Comparison of ENCODE assay signal across 22 mouse cellular contexts in the genomic region with DNA sequence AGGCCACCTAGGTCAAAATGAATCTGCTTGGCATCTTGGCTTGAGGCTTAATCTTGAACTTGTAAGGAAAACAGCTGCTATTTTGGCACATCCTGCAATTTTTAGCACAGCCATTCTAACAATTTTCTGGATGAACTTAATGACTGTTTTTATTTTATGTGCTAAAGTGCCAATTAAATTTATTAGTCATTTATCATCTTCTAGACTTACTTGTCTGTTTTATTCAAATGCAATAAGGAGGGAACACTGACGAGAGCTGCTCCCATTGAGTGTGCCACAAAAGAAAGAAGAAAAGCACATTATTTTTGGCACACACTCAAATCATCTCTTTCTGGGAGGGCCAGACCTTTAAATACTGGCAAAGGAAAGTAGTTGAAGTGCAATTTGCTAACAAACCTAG. TPM values are rescaled to one million over a fixed set of nuclear protein-coding genes. Genes with fewer than 3 reads are reported as not detected.
A peak's percentile ranks its signal among the peaks of the same experiment; 100 is the strongest.
DNase-seq lines count a peak whose midpoint lies in the region; ATAC-seq and TF ChIP-seq lines count a peak whose summit lies in the region.
"Had no signal": no experiment of that assay in that cellular context is flagged by ENCODE, and none has a peak within 500 bp of the region (broad histone marks: within the 10 kb centered on the region; RNA-seq: fewer than 3 reads in every experiment).

No protein-coding gene starts in this region.

- WGBS in hindbrain, postnatal 0 days, result 36% methylated on average over 1 of the region's 1 CpGs
- 43% methylated on average over 1 of the region's 1 CpGs for WGBS in hindbrain, embryonic 13.5 days
- 51% methylated on average over 1 of the region's 1 CpGs for WGBS in lung, embryonic 14.5 days

- no peak overlapping the region for H3K9ac ChIP-seq in hindbrain, postnatal 0 days (replicated peaks; ENCODE audit: low read length)
- no peak overlapping the region for H3K9ac ChIP-seq in hindbrain, embryonic 13.5 days
- H3K9ac ChIP-seq in lung, embryonic 14.5 days, result no peak overlapping the region
- H3K9ac ChIP-seq: embryonic facial prominence, embryonic 13.5 days; heart, embryonic 15.5 days; hindbrain, embryonic 14.5 days had no signal

- no peak for ATAC-seq in hindbrain, postnatal 0 days
- no peak for ATAC-seq in hindbrain, embryonic 13.5 days (ENCODE audit: low FRiP score)
- ATAC-seq in lung, embryonic 14.5 days (ENCODE audit: insufficient read depth), result no peak

- no peaks in the 10 kb centered on the region for H3K36me3 ChIP-seq in hindbrain, postnatal 0 days (ENCODE audit: insufficient read depth, low read length)
- no peaks in the 10 kb centered on the region for H3K36me3 ChIP-seq in hindbrain, embryonic 13.5 days
- no peaks in the 10 kb centered on the region for H3K36me3 ChIP-seq in lung, embryonic 14.5 days (ENCODE audit: insufficient read depth)
- H3K36me3 ChIP-seq: embryonic facial prominence, embryonic 13.5 days; heart, embryonic 15.5 days had no signal

- H3K9me3 ChIP-seq in hindbrain, postnatal 0 days (ENCODE audit: low read length), result no peaks in the 10 kb centered on the region
- no peaks in the 10 kb centered on the region for H3K9me3 ChIP-seq in hindbrain, embryonic 13.5 days
- H3K9me3 ChIP-seq in lung, embryonic 14.5 days (ENCODE audit: low read depth, low read length), result no peaks in the 10 kb centered on the region
- H3K9me3 ChIP-seq: embryonic facial prominence, embryonic 13.5 days; heart, embryonic 15.5 days had no signal

- H3K4me2 ChIP-seq in hindbrain, postnatal 0 days (ENCODE audit: low read depth, low read length), result no peak overlapping the region
- H3K4me2 ChIP-seq in hindbrain, embryonic 13.5 days, result no peak overlapping the region
- H3K4me2 ChIP-seq in lung, embryonic 14.5 days, result no peak overlapping the region
- H3K4me2 ChIP-seq: embryonic facial prominence, embryonic 13.5 days; heart, embryonic 11.5 days; heart, embryonic 15.5 days; hindbrain, embryonic 14.5 days had no signal

- no peak for TF ChIP-seq CTCF in hindbrain, postnatal 0 days (IDR thresholded peaks at IDR 0.05; ENCODE audit: low read depth)
- TF ChIP-seq CTCF in lung, embryonic 14.5 days (IDR thresholded peaks at IDR 0.05; ENCODE audit: low read depth), result no peak

- no peak overlapping the region for H3K27ac ChIP-seq in hindbrain, postnatal 0 days
- no peak overlapping the region for H3K27ac ChIP-seq in hindbrain, embryonic 13.5 days
- H3K27ac ChIP-seq in lung, embryonic 14.5 days (ENCODE audit: low read depth), result no peak overlapping the region
- H3K27ac ChIP-seq: embryonic facial prominence, embryonic 13.5 days; heart, adult 2 months; heart, embryonic 15.5 days; hindbrain, embryonic 14.5 days had no signal

- no peaks in the 10 kb centered on the region for H3K4me1 ChIP-seq in hindbrain, postnatal 0 days (ENCODE audit: insufficient read depth, low read length)
- H3K4me1 ChIP-seq in hindbrain, embryonic 13.5 days (replicated peaks), result no peaks in the 10 kb centered on the region
- no peaks in the 10 kb centered on the region for H3K4me1 ChIP-seq in lung, embryonic 14.5 days (ENCODE audit: insufficient read depth)
- H3K4me1 ChIP-seq: embryonic facial prominence, embryonic 13.5 days; heart, embryonic 15.5 days had no signal

- no peak overlapping the region for H3K4me3 ChIP-seq in hindbrain, postnatal 0 days (ENCODE audit: low read length)
- no peak overlapping the region for H3K4me3 ChIP-seq in hindbrain, embryonic 13.5 days
- H3K4me3 ChIP-seq in lung, embryonic 14.5 days (ENCODE audit: low read depth, low read length), result no peak overlapping the region
- H3K4me3 ChIP-seq: embryonic facial prominence, embryonic 13.5 days; heart, adult 2 months; heart, embryonic 15.5 days had no signal

- DNase-seq in hindbrain, postnatal 0 days (ENCODE audit: low spot score), result peak; percentile 15
- DNase-seq in lung, embryonic 14.5 days, result peak; percentile 7
- DNase-seq in lung, postnatal 10 days, result no peak
- DNase-seq in brain, adult 2 months (ENCODE audit: low read depth, low spot score), result peak; percentile 31
- peak; percentile 26 for DNase-seq in brain, embryonic 18.5 days (ENCODE audit: low read depth, low spot score)
- no peak for DNase-seq in urinary bladder, postnatal 10 days (ENCODE audit: low spot score)
- no peak for DNase-seq in right cerebral cortex, postnatal 14 days
- DNase-seq: adrenal gland, adult 8-10 months; adrenal gland, postnatal 36 days; cerebellum, adult 18-20 months; cerebellum, adult 9-11 months; cerebellum, postnatal 36 days; gastrocnemius, postnatal 14 days; heart, adult 2 months; heart, postnatal 14 days had no signal

- no peaks in the 10 kb centered on the region for H3K27me3 ChIP-seq in hindbrain, postnatal 0 days (ENCODE audit: insufficient read depth, low read length)
- H3K27me3 ChIP-seq in hindbrain, embryonic 13.5 days, result no peaks in the 10 kb centered on the region
- no peaks in the 10 kb centered on the region for H3K27me3 ChIP-seq in lung, embryonic 14.5 days (ENCODE audit: insufficient read depth, low read length)
- H3K27me3 ChIP-seq: embryonic facial prominence, embryonic 13.5 days; heart, embryonic 15.5 days had no signal

RNA-seq across cellular contexts. Expression of a gene that starts 59.4 kb away (rescaled TPM):
- 0.43 and 1.2 TPM in 2 replicates for total RNA-seq in hindbrain, postnatal 0 days (2014; rRNA removed)
- polyA plus RNA-seq in hindbrain, postnatal 0 days (2015; fragmentation: Nextera tagmentation; extraction: Ambion mirVana), result 0.68 and 0.84 TPM in 2 replicates
- polyA plus RNA-seq in hindbrain, embryonic 13.5 days (2015; fragmentation: Nextera tagmentation; extraction: Ambion mirVana), result 0.16 TPM in 1 of 2 replicates, not detected in the other
- polyA plus RNA-seq in lung, embryonic 14.5 days (2014; fragmentation: Nextera tagmentation; extraction: Ambion mirVana), result not detected in 2 replicates
- total RNA-seq: adrenal gland, postnatal 36 days; ES-E14; gastrocnemius, postnatal 14 days; heart, adult 2 months; heart, postnatal 14 days; hematopoietic stem cell, adult 5-6 weeks had no signal
- polyA plus RNA-seq: embryonic facial prominence, embryonic 13.5 days; heart, adult 2 months; heart, embryonic 11.5 days; heart, embryonic 15.5 days had no signal

Comparison
In these comparisons a context has a peak if more than half of its experiments do, and no peak if none do; other contexts are left out.
1. DNase-seq: peak in hindbrain, postnatal 0 days (single experiment), lung, embryonic 14.5 days (single experiment), brain, adult 2 months (single experiment) and brain, embryonic 18.5 days (single experiment); none in lung, postnatal 10 days (single experiment), urinary bladder, postnatal 10 days (single experiment) and right cerebral cortex, postnatal 14 days (single experiment).